Mouse (Mus musculus) small intestine, adult 2 months (tissue): ENCODE measurements around the gene Olfml2a.

Experiments
- CTCF ChIP-seq: fragments of 200-500 bp; IDR thresholded peaks from 2 replicates; pipeline ENCODE4 v1.5.1; 2012; ENCODE audit warnings: low read depth, mild to moderate bottlenecking, control low read depth, inconsistent platforms, low read length, moderate library complexity, mixed read lengths; ENCODE audit not compliant: insufficient replicate concordance, insufficient read length; ENCODE audit errors: extremely low read depth
- POLR2A ChIP-seq: fragments of 200-500 bp; IDR thresholded peaks from 2 replicates; pipeline ENCODE4 v1.6.1; 2012; ENCODE audit warnings: low read depth, mild to moderate bottlenecking, control low read depth, inconsistent platforms, low read length, moderate library complexity

- TF ChIP-seq CTCF (no peak), POLR2A (no peak)
These were observed 43.4 kb downstream of the Olfml2a start for GRCm38 (mm10) chr2:38975181-38975580.
